ENCODE assay signal across 8 mouse cellular contexts in genomic region chr17:50469543-50470431, GRCm38 (mm10). TPM values are rescaled to one million over a fixed set of nuclear protein-coding genes. Genes with fewer than 3 reads are reported as not detected.
DNase-seq lines count a peak whose midpoint lies in the region; ATAC-seq and TF ChIP-seq lines count a peak whose summit lies in the region.

No protein-coding gene starts in this region.

- H3K27me3 ChIP-seq in forebrain, postnatal 0 days (ENCODE audit: insufficient read depth, low read length) = no peaks in the 10 kb centered on the region

- TF ChIP-seq POLR2A in brain, embryonic 14.5 days (IDR thresholded peaks at IDR 0.05; ENCODE audit: borderline replicate concordance, extremely low read depth, insufficient read depth, insufficient read length, poor library complexity, severe bottlenecking) = no peak

- peak; percentile 86 for ATAC-seq in forebrain, postnatal 0 days
- peak; percentile 61 for ATAC-seq in inflammation-experienced regulatory T-cells, adult 6 months

- peaks cover 11% of the 10 kb centered on the region for H3K4me1 ChIP-seq in forebrain, postnatal 0 days (ENCODE audit: insufficient read depth)

- H3K27ac ChIP-seq in forebrain, postnatal 0 days (ENCODE audit: low read depth, low read length) = peak overlapping the region; percentile 74

- H3K9ac ChIP-seq in forebrain, postnatal 0 days = 0 out of 2 replicates have a peak overlapping the region, but pooled peaks have one; percentile 0

- peak; percentile 21 to 51 for DNase-seq in CD8-positive naive resting alpha-beta T cell, adult 2 months (ENCODE audit: low read depth in 2 of 2, low spot score in 2 of 2)
- DNase-seq in brain, embryonic 14.5 days (ENCODE audit: low read depth) = peak; percentile 94
- DNase-seq in forebrain, postnatal 0 days = peak; percentile 79
- peak; percentile 58 to 59 for DNase-seq in left cerebral cortex, postnatal 25 days (ENCODE audit: low spot score in 2 of 2)
- DNase-seq in mesoderm, embryonic 11.5 days (ENCODE audit: low read depth, low spot score) = peak; percentile 72
- DNase-seq in spleen, postnatal 14 days (ENCODE audit: low spot score in 2 of 2) = peak; percentile 39 to 62
- no peak for DNase-seq in cerebellum, adult 9-11 months

- H3K36me3 ChIP-seq in forebrain, postnatal 0 days (ENCODE audit: insufficient read depth) = no peaks in the 10 kb centered on the region

- 6% methylated on average over 13 of the region's 13 CpGs for WGBS in forebrain, postnatal 0 days

- intact Hi-C loops in left cerebral cortex, postnatal 25 days (cut with DNase I) = no loop called here

- peak overlapping the region; percentile 42 for H3K4me2 ChIP-seq in forebrain, postnatal 0 days (ENCODE audit: low read depth)

- no peaks in the 10 kb centered on the region for H3K9me3 ChIP-seq in forebrain, postnatal 0 days (ENCODE audit: low read length)

- no peak for TF ChIP-seq CTCF in brain, embryonic 14.5 days (IDR thresholded peaks at IDR 0.05; ENCODE audit: borderline replicate concordance, extremely low read depth, insufficient read depth, insufficient read length)
- TF ChIP-seq CTCF in forebrain, postnatal 0 days (IDR thresholded peaks at IDR 0.05; ENCODE audit: low read depth) = no peak

- peak overlapping the region; percentile 21; the same call in 1 of the 2 replicates for H3K4me3 ChIP-seq in forebrain, postnatal 0 days (ENCODE audit: low read depth, low read length)

RNA-seq across cellular contexts. Expression of gene Plcl2, which starts 39.4 kb away (rescaled TPM):
- 15.0 and 20.2 TPM in 2 replicates for polyA plus RNA-seq in brain, embryonic 14.5 days (2012; rRNA removed)
- 59.3 and 65.6 TPM in 2 replicates for total RNA-seq in forebrain, postnatal 0 days (2014; rRNA removed)
- 9.6 and 9.8 TPM in 2 replicates for polyA plus RNA-seq in forebrain, postnatal 0 days (2015; fragmentation: Nextera tagmentation; extraction: Ambion mirVana)
- polyA plus RNA-seq in inflammation-experienced regulatory T-cells, adult 6 months (2017; shearing (Covaris generic)) = 10 to 100 TPM in 1 of 3 experiments, 1 to 10 TPM in 2; 8.8 to 11.9 (median 9.4) TPM
- 10 to 100 TPM; 84.0 to 85.2 TPM for total RNA-seq in left cerebral cortex, postnatal 25 days (2021)
